Mouse (Mus musculus) olfactory bulb, adult 2 months (tissue): ENCODE results near the gene Abhd6.

Experiments
- CTCF ChIP-seq: fragments of 200-500 bp; IDR thresholded peaks from 2 replicates; pipeline ENCODE4 v1.5.1; 2012; ENCODE audit warnings: low read depth, mild to moderate bottlenecking, low read length, moderate library complexity; ENCODE audit not compliant: insufficient read depth
- POLR2A ChIP-seq: fragments of 200-500 bp; IDR thresholded peaks from 2 replicates; pipeline ENCODE4 v1.6.1; 2012; ENCODE audit warnings: mild to moderate bottlenecking, low read depth, low read length, moderate library complexity; ENCODE audit not compliant: insufficient read depth

DNA sequence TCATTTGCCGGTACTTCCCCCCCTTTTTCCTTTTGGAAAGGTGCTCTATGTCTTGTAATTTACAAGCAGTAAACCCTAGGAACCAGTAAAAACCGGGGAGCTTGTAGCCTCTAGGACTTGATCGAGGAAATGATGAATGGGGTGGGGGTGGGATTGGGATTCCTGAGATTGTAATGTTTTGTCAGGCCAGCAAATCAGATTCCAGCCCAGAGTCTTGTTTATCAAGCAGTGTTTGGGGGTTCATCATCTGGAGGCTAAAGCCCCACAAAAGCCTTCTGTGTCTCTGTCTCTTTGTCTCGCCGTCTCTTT, 95.9 kb downstream of the Abhd6 start:
- no peak for TF ChIP-seq CTCF
- TF ChIP-seq POLR2A, result no peak
